Mouse (Mus musculus) embryonic fibroblast, embryonic 13.5 days (primary cell): ENCODE results near the gene C2cd4a.

Experiments
- CTCF ChIP-seq: IDR thresholded peaks from 2 replicates; pipeline ENCODE4 v1.5.1; 2011; ENCODE audit warnings: mild to moderate bottlenecking, control low read depth, low read length, moderate library complexity, borderline replicate concordance; ENCODE audit not compliant: insufficient read depth
- POLR2A ChIP-seq: IDR thresholded peaks from 2 replicates; pipeline ENCODE4 v1.6.1; 2011; ENCODE audit warnings: low read depth, mild to moderate bottlenecking, control low read depth, low read length, moderate library complexity

DNA sequence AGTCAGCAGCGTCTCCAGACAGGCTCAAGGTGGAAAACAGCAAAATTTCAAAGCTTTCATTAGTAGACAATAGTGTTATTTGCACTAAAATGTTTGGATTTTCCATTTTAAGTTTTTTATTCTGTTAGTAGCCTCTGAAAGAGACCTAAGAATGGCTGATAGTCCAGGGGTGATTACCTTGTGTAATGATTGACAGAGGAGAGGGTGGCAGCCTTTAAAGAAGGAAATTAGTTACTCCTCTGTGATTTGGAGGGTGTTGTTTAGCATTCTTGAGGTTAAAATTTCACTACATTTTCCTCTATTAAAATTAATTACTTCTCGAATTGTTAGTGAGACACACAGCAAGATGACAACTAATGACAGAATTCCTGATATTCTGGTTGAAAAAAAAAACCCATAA lies 5.2 kb upstream of the C2cd4a start:
- TF ChIP-seq CTCF (no peak), POLR2A (no peak)
